Comparison of ENCODE assay signal across 11 mouse cellular contexts in genomic region chr17:88159212-88159668, GRCm38 (mm10).
A peak's percentile ranks its signal among the peaks of the same experiment; 100 is the strongest.
DNase-seq lines count a peak whose midpoint lies in the region; ATAC-seq and TF ChIP-seq lines count a peak whose summit lies in the region.
"Had no signal": no experiment of that assay in that cellular context is flagged by ENCODE, and none has a peak within 500 bp of the region (broad histone marks: within the 10 kb centered on the region; RNA-seq: fewer than 3 reads in every experiment).

No protein-coding gene starts in this region.

- 6% methylated on average over 11 of the region's 11 CpGs for WGBS in forebrain, embryonic 10.5 days
- 12% methylated on average over 11 of the region's 11 CpGs for WGBS in limb, embryonic 15.5 days

- H3K9ac ChIP-seq in limb, embryonic 15.5 days: no peak overlapping the region
- H3K9ac ChIP-seq: liver, embryonic 12.5 days had no signal

- no peak for ATAC-seq in limb, embryonic 15.5 days (ENCODE audit: insufficient number of reproducible peaks, low FRiP score, low TSS enrichment, low read depth)
- ATAC-seq: liver, embryonic 12.5 days had no signal

- H3K4me1 ChIP-seq in E14TG2a.4 (replicated peaks; ENCODE audit: low read depth, low read length): peaks cover 70% of the 10 kb centered on the region
- H3K4me1 ChIP-seq in forebrain, embryonic 10.5 days: peaks cover 28% of the 10 kb centered on the region
- peaks cover 11% of the 10 kb centered on the region for H3K4me1 ChIP-seq in limb, embryonic 15.5 days
- H3K4me1 ChIP-seq: liver, embryonic 12.5 days had no signal

- H3K27ac ChIP-seq in forebrain, embryonic 10.5 days: no peak overlapping the region
- peak overlapping the region; percentile 27; the same call in 1 of the 2 replicates for H3K27ac ChIP-seq in limb, embryonic 15.5 days
- H3K27ac ChIP-seq: liver, embryonic 12.5 days had no signal

- TF ChIP-seq CTCF in E14TG2a.4 (conservative IDR thresholded peaks at IDR 0.05; ENCODE audit: low read length): no peak

- H3K27me3 ChIP-seq in E14TG2a.4 (ENCODE audit: insufficient read depth, low read length): no peaks in the 10 kb centered on the region
- peaks cover 21% of the 10 kb centered on the region for H3K27me3 ChIP-seq in forebrain, embryonic 10.5 days (ENCODE audit: poor library complexity, severe bottlenecking)
- no peaks in the 10 kb centered on the region for H3K27me3 ChIP-seq in limb, embryonic 15.5 days

- peaks cover 12% of the 10 kb centered on the region; the same call in 1 of the 2 replicates for H3K36me3 ChIP-seq in E14TG2a.4 (ENCODE audit: insufficient read depth, low read length)
- no peaks in the 10 kb centered on the region for H3K36me3 ChIP-seq in forebrain, embryonic 10.5 days (replicated peaks)
- H3K36me3 ChIP-seq in limb, embryonic 15.5 days: no peaks in the 10 kb centered on the region
- H3K36me3 ChIP-seq: liver, embryonic 12.5 days had no signal

- 0 out of 2 replicates have a peak overlapping the region, but pooled peaks have one; percentile 10 for H3K4me2 ChIP-seq in limb, embryonic 15.5 days
- H3K4me2 ChIP-seq: liver, embryonic 12.5 days had no signal

- H3K9me3 ChIP-seq in E14TG2a.4 (ENCODE audit: low read length): no peaks in the 10 kb centered on the region
- H3K9me3 ChIP-seq in forebrain, embryonic 10.5 days: peaks cover 8% of the 10 kb centered on the region
- H3K9me3 ChIP-seq in limb, embryonic 15.5 days: no peaks in the 10 kb centered on the region
- H3K9me3 ChIP-seq: liver, embryonic 12.5 days had no signal

- peak overlapping the region; percentile 81 for H3K4me3 ChIP-seq in E14TG2a.4 (replicated peaks; ENCODE audit: low read length)
- peak overlapping the region; percentile 37 for H3K4me3 ChIP-seq in forebrain, embryonic 10.5 days
- H3K4me3 ChIP-seq in limb, embryonic 15.5 days: no peak overlapping the region
- H3K4me3 ChIP-seq: liver, embryonic 12.5 days had no signal

- DNase-seq in cerebellum, postnatal 14 days: peak; percentile 54 to 63
- DNase-seq in cerebellum, adult 9-11 months: no peak
- no peak for DNase-seq in forebrain, embryonic 10.5 days (ENCODE audit: extremely low spot score, low spot score)
- DNase-seq in adrenal gland, adult 8-10 months: no peak
- DNase-seq in layer of hippocampus, postnatal 14 days (ENCODE audit: low spot score in 2 of 2): no peak
- no peak for DNase-seq in thymus, postnatal 10 days (ENCODE audit: low spot score in 2 of 2)
- DNase-seq: adrenal gland, postnatal 10 days; kidney, adult 11 months had no signal

Comparison
In these comparisons a context has a peak if more than half of its experiments do, and no peak if none do; other contexts are left out.
1. DNase-seq: peak in cerebellum, postnatal 14 days (2 of 2); none in cerebellum, adult 9-11 months (single experiment), forebrain, embryonic 10.5 days (single experiment), adrenal gland, adult 8-10 months (single experiment), layer of hippocampus, postnatal 14 days (0 of 2) and thymus, postnatal 10 days (0 of 2).